Mouse (Mus musculus): ENCODE measurements around the gene Tunar. TPM values are rescaled to one million over a fixed set of nuclear protein-coding genes. Genes with fewer than 3 reads are reported as not detected.

The Tunar gene
- polyA plus RNA-seq, 1 experiment: not detected

DNA sequence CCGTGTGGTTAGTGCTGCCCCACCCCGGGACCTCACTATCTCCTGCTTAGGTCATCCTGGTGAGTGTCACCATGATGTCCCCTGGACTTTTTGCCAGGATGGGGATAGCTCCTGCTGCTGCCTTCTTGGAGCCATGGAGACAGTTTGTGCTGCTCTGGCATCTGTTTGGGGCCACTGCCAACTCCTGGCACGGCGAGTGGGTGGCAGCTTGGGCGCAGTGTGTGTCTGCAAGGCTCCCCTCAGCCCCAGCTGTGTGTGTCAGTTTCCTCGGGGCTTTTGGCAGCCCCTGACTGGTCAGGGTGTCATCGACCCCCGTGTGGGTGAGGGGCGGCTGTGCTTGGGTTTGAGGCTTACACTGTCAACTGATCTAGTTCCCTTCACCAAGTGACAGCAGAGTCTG is 20.6 kb downstream of the Tunar start:
- H3K36me3 ChIP-seq (ENCODE audit: control insufficient read depth, insufficient read depth): no peaks in the 10 kb centered on the region
- TF ChIP-seq REST (IDR thresholded peaks at IDR 0.05; ENCODE audit: insufficient read depth, insufficient read length) (no peak), MYOG (IDR thresholded peaks at IDR 0.05; ENCODE audit: control insufficient read depth in 1 of 3, insufficient read depth in 1 of 3, insufficient read length in 2 of 3, low read depth in 2 of 3) (no peak), TCF3 (IDR thresholded peaks at IDR 0.05; ENCODE audit: insufficient read length, low read depth) (no peak), POLR2AphosphoS2 (IDR thresholded peaks at IDR 0.05; ENCODE audit: insufficient read length, low read depth) (no peak), MAX (IDR thresholded peaks at IDR 0.05; ENCODE audit: low read depth) (no peak), CEBPB (IDR thresholded peaks at IDR 0.05; ENCODE audit: insufficient read depth, poor library complexity, severe bottlenecking) (no peak)
- H3K4me2 ChIP-seq (ENCODE audit: low read depth): no peak overlapping the region
- no peaks in the 10 kb centered on the region for H3K27me3 ChIP-seq (ENCODE audit: control insufficient read depth, insufficient read depth, insufficient read length)
- no peak overlapping the region for H3K4me3 ChIP-seq
- H3ac ChIP-seq (ENCODE audit: control insufficient read depth, insufficient read length): no peak overlapping the region
- H3K79me2 ChIP-seq (ENCODE audit: control insufficient read depth, insufficient read depth): no peaks in the 10 kb centered on the region

GRCm38 (mm10) chr12:105354772-105355171 is 21.1 kb downstream of the Tunar start:
- Histone ChIP-seq H3K79me2 (ENCODE audit: control insufficient read depth, insufficient read depth) (no peaks in the 10 kb centered on the region), H3K27me3 (ENCODE audit: control insufficient read depth, insufficient read depth, insufficient read length) (no peaks in the 10 kb centered on the region), H3ac (ENCODE audit: control insufficient read depth, insufficient read length) (no peak overlapping the region), H3K4me3 (no peak overlapping the region), H3K36me3 (ENCODE audit: control insufficient read depth, insufficient read depth) (no peaks in the 10 kb centered on the region), H3K4me2 (ENCODE audit: low read depth) (no peak overlapping the region)
- no peak for TF ChIP-seq SRF (IDR thresholded peaks at IDR 0.05; ENCODE audit: control insufficient read depth, insufficient read length, low read depth)
- no peak for TF ChIP-seq E2F4 (IDR thresholded peaks at IDR 0.05; ENCODE audit: insufficient read depth)
- no peak for TF ChIP-seq CEBPB (IDR thresholded peaks at IDR 0.05; ENCODE audit: insufficient read depth, poor library complexity, severe bottlenecking)

DNA sequence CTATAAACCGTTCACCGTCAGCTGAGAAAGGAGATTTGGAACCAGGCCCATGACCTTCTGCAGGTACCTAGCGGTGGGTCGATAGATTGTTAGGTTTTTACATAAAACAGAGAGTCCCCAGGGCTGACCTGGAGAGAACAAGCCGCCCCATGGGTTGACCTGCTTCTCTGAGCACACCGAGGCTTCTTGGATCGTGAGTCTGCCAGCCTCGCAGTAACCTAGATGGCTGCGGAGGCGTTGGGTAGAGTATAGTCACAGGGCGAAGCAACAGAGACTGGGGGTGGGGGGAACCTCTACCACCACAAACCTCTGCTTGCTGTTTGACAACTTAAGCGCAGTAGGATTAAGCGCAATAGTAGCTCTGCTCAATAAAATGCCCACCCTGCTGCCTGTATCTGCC is 23.1 kb downstream of the Tunar start:
- Histone ChIP-seq H3K4me3 (no peak overlapping the region), H3ac (ENCODE audit: control insufficient read depth, insufficient read length) (no peak overlapping the region), H3K4me2 (ENCODE audit: low read depth) (no peak overlapping the region), H3K27me3 (ENCODE audit: control insufficient read depth, insufficient read depth, insufficient read length) (no peaks in the 10 kb centered on the region), H3K36me3 (ENCODE audit: control insufficient read depth, insufficient read depth) (no peaks in the 10 kb centered on the region), H3K79me2 (ENCODE audit: control insufficient read depth, insufficient read depth) (no peaks in the 10 kb centered on the region)
- TF ChIP-seq CEBPB (IDR thresholded peaks at IDR 0.05; ENCODE audit: insufficient read depth, poor library complexity, severe bottlenecking) (no peak), TCF3 (IDR thresholded peaks at IDR 0.05; ENCODE audit: insufficient read length, low read depth) (no peak)

- H3K79me2 ChIP-seq (ENCODE audit: control insufficient read depth, insufficient read depth): no peaks in the 10 kb centered on the region
- no peaks in the 10 kb centered on the region for H3K36me3 ChIP-seq (ENCODE audit: control insufficient read depth, insufficient read depth)
- H3K27me3 ChIP-seq (ENCODE audit: control insufficient read depth, insufficient read depth, insufficient read length): no peaks in the 10 kb centered on the region
- H3ac ChIP-seq (ENCODE audit: control insufficient read depth, insufficient read length): no peak overlapping the region
- H3K4me2 ChIP-seq (ENCODE audit: low read depth): no peak overlapping the region
- TF ChIP-seq TCF12 (IDR thresholded peaks at IDR 0.05; ENCODE audit: insufficient read depth, poor library complexity, severe bottlenecking): no peak
- no peak for TF ChIP-seq USF1 (IDR thresholded peaks at IDR 0.05; ENCODE audit: low read depth)
- TF ChIP-seq E2F4 (IDR thresholded peaks at IDR 0.05; ENCODE audit: insufficient read depth): no peak
- H3K4me3 ChIP-seq: no peak overlapping the region
These were observed 30.0 kb downstream of the Tunar start for GRCm38 (mm10) chr12:105363648-105364047.

- no peaks in the 10 kb centered on the region for H3K79me2 ChIP-seq (ENCODE audit: control insufficient read depth, insufficient read depth)
- H3K4me2 ChIP-seq (ENCODE audit: low read depth): no peak overlapping the region
- H3K4me3 ChIP-seq: no peak overlapping the region
- H3ac ChIP-seq (ENCODE audit: control insufficient read depth, insufficient read length): no peak overlapping the region
- no peak for TF ChIP-seq CEBPB (IDR thresholded peaks at IDR 0.05; ENCODE audit: insufficient read depth, poor library complexity, severe bottlenecking)
- TF ChIP-seq TCF12 (IDR thresholded peaks at IDR 0.05; ENCODE audit: insufficient read depth, poor library complexity, severe bottlenecking): no peak
- no peak for TF ChIP-seq MAX (IDR thresholded peaks at IDR 0.05; ENCODE audit: low read depth)
- no peak for TF ChIP-seq POLR2AphosphoS2 (IDR thresholded peaks at IDR 0.05; ENCODE audit: insufficient read length, low read depth)
- no peak for TF ChIP-seq USF1 (IDR thresholded peaks at IDR 0.05; ENCODE audit: low read depth)
- no peak for TF ChIP-seq SRF (IDR thresholded peaks at IDR 0.05; ENCODE audit: control insufficient read depth, insufficient read length, low read depth)
- TF ChIP-seq E2F4 (IDR thresholded peaks at IDR 0.05; ENCODE audit: insufficient read depth): no peak
- no peak for TF ChIP-seq POLR2A (IDR thresholded peaks at IDR 0.05; ENCODE audit: insufficient read length, low read depth)
- TF ChIP-seq MYOD1 (IDR thresholded peaks at IDR 0.05; ENCODE audit: control insufficient read depth in 1 of 3, insufficient read length in 2 of 3, low read depth in 2 of 3): no peak
- no peak for TF ChIP-seq MYOG (IDR thresholded peaks at IDR 0.05; ENCODE audit: control insufficient read depth in 1 of 3, insufficient read depth in 1 of 3, insufficient read length in 2 of 3, low read depth in 2 of 3)
- no peak for TF ChIP-seq REST (IDR thresholded peaks at IDR 0.05; ENCODE audit: insufficient read depth, insufficient read length)
- no peak for TF ChIP-seq TCF3 (IDR thresholded peaks at IDR 0.05; ENCODE audit: insufficient read length, low read depth)
- peaks cover 22% of the 10 kb centered on the region for H3K27me3 ChIP-seq (ENCODE audit: control insufficient read depth, insufficient read depth, insufficient read length)
- no peaks in the 10 kb centered on the region for H3K36me3 ChIP-seq (ENCODE audit: control insufficient read depth, insufficient read depth)
These were observed 40.9 kb downstream of the Tunar start for GRCm38 (mm10) chr12:105374564-105374963.

DNA sequence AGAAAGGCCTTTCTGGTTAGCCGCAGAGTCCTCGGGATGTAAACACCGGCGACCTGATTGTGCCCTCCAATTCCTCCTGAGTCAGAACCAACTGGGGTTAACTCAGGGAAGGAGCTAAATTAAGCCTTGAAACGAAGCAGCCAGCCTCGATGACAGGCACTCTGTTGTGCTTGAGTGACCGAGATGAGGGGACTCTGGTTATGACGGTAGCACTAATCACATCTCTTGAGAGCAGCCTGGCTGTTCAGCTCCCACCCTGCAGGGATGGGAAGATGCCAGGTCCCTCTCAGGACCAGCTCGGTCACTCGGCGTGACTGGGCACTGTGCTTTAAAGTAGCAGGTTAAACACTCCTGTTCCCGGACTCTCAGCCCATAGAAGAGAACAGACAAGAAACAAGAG is 43.3 kb downstream of the Tunar start:
- H3K79me2 ChIP-seq (ENCODE audit: control insufficient read depth, insufficient read depth): no peaks in the 10 kb centered on the region
- no peak overlapping the region for H3K4me2 ChIP-seq (ENCODE audit: low read depth)
- H3K27me3 ChIP-seq (ENCODE audit: control insufficient read depth, insufficient read depth, insufficient read length): peaks cover 16% of the 10 kb centered on the region
- H3K36me3 ChIP-seq (ENCODE audit: control insufficient read depth, insufficient read depth): no peaks in the 10 kb centered on the region
- H3ac ChIP-seq (ENCODE audit: control insufficient read depth, insufficient read length): no peak overlapping the region
- H3K4me3 ChIP-seq: no peak overlapping the region
- no peak for TF ChIP-seq MYOD1 (IDR thresholded peaks at IDR 0.05; ENCODE audit: control insufficient read depth in 1 of 3, insufficient read length in 2 of 3, low read depth in 2 of 3)
- TF ChIP-seq POLR2AphosphoS2 (IDR thresholded peaks at IDR 0.05; ENCODE audit: insufficient read length, low read depth): no peak
- no peak for TF ChIP-seq TCF12 (IDR thresholded peaks at IDR 0.05; ENCODE audit: insufficient read depth, poor library complexity, severe bottlenecking)
- TF ChIP-seq E2F4 (IDR thresholded peaks at IDR 0.05; ENCODE audit: insufficient read depth): no peak
- no peak for TF ChIP-seq CEBPB (IDR thresholded peaks at IDR 0.05; ENCODE audit: insufficient read depth, poor library complexity, severe bottlenecking)
- TF ChIP-seq POLR2A (IDR thresholded peaks at IDR 0.05; ENCODE audit: insufficient read length, low read depth): no peak
- no peak for TF ChIP-seq TCF3 (IDR thresholded peaks at IDR 0.05; ENCODE audit: insufficient read length, low read depth)
- no peak for TF ChIP-seq SRF (IDR thresholded peaks at IDR 0.05; ENCODE audit: control insufficient read depth, insufficient read length, low read depth)
- TF ChIP-seq MAX (IDR thresholded peaks at IDR 0.05; ENCODE audit: low read depth): no peak
- no peak for TF ChIP-seq USF1 (IDR thresholded peaks at IDR 0.05; ENCODE audit: low read depth)
- no peak for TF ChIP-seq MYOG (IDR thresholded peaks at IDR 0.05; ENCODE audit: control insufficient read depth in 1 of 3, insufficient read depth in 1 of 3, insufficient read length in 2 of 3, low read depth in 2 of 3)
- TF ChIP-seq REST (IDR thresholded peaks at IDR 0.05; ENCODE audit: insufficient read depth, insufficient read length): no peak
